Mouse (Mus musculus) ES-E14 (cell line): ENCODE data around the gene Cdc123.

Source experiments
- CHD2 ChIP-seq: IDR thresholded peaks from 2 replicates; pipeline ENCODE4 v1.6.1; 2014; ENCODE audit warnings: mild to moderate bottlenecking, low read depth, low read length, inconsistent platforms
- HCFC1 ChIP-seq: IDR thresholded peaks from 2 replicates; pipeline ENCODE4 v1.6.1; 2012; ENCODE audit warnings: low read length, inconsistent platforms, borderline replicate concordance; ENCODE audit not compliant: insufficient read depth
- MAFK ChIP-seq: IDR thresholded peaks from 2 replicates; pipeline ENCODE4 v1.6.1; 2014; ENCODE audit warnings: mild to moderate bottlenecking, low read depth, low read length, inconsistent platforms; ENCODE audit not compliant: insufficient read depth
- ZC3H11A ChIP-seq: IDR thresholded peaks from 2 replicates; pipeline ENCODE4 v1.6.1; 2012; ENCODE audit warnings: low read depth, mild to moderate bottlenecking, inconsistent platforms, low read length, borderline replicate concordance
- ZNF384 ChIP-seq: IDR thresholded peaks from 2 replicates; pipeline ENCODE4 v1.6.1; 2012; ENCODE audit warnings: low read depth, low read length, inconsistent platforms

DNA sequence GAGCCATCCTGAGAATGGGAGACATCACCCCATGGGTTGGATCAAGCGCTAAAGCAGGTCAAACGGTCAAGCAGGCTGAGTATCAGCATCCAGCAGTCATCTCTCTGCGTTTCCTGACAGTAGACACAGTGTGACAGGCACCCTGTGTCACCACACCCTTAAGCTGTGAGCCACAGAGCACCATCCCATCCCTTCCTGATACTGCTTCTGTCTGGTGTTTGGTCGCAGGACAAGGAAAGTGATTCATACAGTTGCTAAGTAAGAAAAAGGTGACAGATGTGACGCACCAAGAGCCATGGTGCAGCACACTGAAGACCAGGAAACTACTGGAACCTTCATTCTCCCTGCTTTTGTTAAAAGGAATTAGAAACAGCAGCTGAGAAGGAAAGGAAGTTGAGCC lies 43.9 kb upstream of the Cdc123 start:
- TF ChIP-seq HCFC1 (no peak), MAFK (no peak), ZNF384 (no peak), CHD2 (no peak), ZC3H11A (no peak)
